Mouse (Mus musculus) kidney, postnatal 4 days (tissue): Measurements from ENCODE around the gene Acot12.
A peak's percentile ranks its signal among the peaks of the same experiment; 100 is the strongest.

ENCODE experiments used
- DNase-seq, 2 experiments: peaks; one replicate each; pipeline ENCODE4 v3.0.0; 2021; ENCODE audit warnings: mixed read lengths in 2 of 2

Gene Acot12

GRCm38 (mm10) chr13:91741280-91742047, at the start of gene Acot12:
Gene Acot12, plus strand, starts transcription at chr13:91741512.
- DNase-seq, result peak; percentile 59 to 74

- DNase-seq, result no peak
Measured at GRCm38 (mm10) chr13:91693615-91694014, 47.7 kb upstream of the Acot12 start.

DNA sequence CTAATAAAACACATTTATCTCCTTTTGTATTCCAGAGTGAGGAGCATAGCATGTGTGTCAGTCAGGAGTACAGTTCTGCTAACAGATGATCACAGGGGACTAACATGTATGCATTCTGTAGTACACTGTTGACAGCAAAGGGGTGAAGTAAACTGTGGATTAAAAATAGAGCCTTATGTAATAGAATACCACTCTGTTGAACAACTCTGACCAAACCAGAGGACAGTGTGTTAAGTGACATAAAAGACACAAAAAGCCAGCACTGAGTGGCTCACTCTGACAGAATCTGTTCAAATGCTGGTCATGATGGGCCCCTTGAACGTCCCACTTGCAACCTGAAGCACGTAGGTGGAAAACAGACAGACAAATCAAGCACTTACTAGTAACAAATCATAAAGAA, 45.9 kb upstream of the Acot12 start:
- DNase-seq, result no peak

- DNase-seq, result peak in 1 of 2 experiments; percentile 16
Measured at GRCm38 (mm10) chr13:91696109-91696645, 45.1 kb upstream of the Acot12 start.

GRCm38 (mm10) chr13:91697011-91697410, 44.3 kb upstream of the Acot12 start:
- DNase-seq, result peak in 1 of 2 experiments; percentile 49

- DNase-seq, result no peak
Measured at GRCm38 (mm10) chr13:91702337-91702736, 39.0 kb upstream of the Acot12 start.

DNA sequence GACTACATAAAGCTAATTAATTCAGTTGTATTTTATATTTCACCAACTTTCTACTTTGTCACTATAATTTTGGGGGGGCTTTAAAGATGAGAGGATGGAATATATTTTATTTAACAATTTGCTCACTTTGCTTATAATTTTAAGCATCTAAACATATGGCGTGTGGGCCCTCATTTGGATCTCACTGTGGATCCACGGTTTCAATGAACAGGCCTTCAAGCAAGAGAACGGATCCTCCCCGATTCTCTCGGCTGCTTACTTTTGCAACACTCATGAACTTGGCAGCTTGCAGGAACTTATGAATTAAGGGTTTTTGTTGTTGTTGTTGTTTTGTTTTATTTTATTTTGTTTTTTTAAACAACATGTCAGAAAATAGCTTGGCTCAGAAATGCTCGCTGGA, 21.8 kb upstream of the Acot12 start:
- DNase-seq, result no peak

GRCm38 (mm10) chr13:91723108-91723735, 18.1 kb upstream of the Acot12 start:
- no peak for DNase-seq

DNA sequence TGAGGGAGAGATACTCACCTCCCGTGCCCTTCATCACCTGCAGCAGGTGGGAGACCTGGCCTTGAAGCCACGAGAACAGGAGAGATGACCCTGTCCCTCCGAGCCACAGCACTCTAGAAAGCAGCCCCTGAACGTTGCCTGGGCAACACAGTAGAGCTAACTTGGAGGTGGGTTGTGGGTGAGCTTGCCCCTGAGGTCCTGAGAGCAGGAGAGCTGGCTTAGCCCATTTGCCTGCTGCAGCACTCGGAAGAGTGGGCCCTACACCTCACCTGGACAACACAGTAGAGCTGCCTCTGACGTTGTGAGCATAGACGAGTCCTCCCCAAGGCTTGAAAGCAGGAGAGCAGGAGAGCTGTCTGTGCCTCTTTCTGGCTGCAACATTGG, 17.6 kb upstream of the Acot12 start:
- DNase-seq, result no peak

DNA sequence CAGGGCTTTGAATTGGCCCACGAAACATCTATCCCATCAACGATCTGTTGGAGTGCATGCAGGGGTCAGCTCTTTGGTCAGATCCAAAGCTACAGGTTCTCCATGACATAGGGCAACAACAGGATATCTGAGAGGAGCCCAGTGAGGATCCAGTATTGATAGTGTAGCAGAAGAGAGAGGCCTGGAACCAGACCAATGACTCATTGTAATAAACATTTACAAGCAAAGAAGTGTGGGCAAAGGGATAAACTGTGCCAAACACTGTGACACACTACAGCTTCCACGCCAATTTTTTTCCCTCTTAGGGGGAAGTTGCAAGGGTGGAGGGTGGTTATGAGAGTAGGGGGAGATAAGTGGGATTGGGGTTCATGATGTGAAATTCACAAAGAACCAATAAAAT, 17.1 kb upstream of the Acot12 start:
- no peak for DNase-seq

- no peak for DNase-seq
Measured at GRCm38 (mm10) chr13:91725130-91725529, 16.2 kb upstream of the Acot12 start.

- DNase-seq, result no peak
Measured at GRCm38 (mm10) chr13:91727899-91728298, 13.4 kb upstream of the Acot12 start.

GRCm38 (mm10) chr13:91737191-91737590, 4.1 kb upstream of the Acot12 start:
- no peak for DNase-seq

- no peak for DNase-seq
Measured at GRCm38 (mm10) chr13:91740851-91741250, 461 bp upstream of the Acot12 start.

- DNase-seq, result no peak
Measured at GRCm38 (mm10) chr13:91743180-91743579, 1.9 kb downstream of the Acot12 start.

- no peak for DNase-seq
Measured at GRCm38 (mm10) chr13:91746470-91746869, 5.2 kb downstream of the Acot12 start.

- no peak for DNase-seq
Measured at GRCm38 (mm10) chr13:91748401-91748800, 7.1 kb downstream of the Acot12 start.

DNA sequence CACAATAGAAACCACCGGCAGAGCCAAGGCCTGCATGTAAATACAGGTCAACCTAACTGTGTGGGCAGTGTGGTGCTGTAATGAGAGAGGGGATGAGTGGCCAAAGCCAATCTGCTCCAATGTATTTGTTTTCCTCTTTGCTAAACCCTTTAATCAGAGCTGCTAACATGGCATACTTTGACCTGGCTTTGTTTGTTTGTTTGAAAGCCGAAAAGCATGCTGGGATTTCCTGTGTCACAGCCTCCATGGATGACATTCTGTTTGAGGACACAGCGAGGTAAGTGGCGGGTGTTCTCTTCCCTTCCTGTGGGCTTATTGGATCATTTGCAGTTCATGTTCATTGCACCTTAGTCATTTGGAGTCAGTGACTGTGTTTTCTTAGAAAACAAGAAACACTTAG, 8.7 kb downstream of the Acot12 start:
- no peak for DNase-seq

DNA sequence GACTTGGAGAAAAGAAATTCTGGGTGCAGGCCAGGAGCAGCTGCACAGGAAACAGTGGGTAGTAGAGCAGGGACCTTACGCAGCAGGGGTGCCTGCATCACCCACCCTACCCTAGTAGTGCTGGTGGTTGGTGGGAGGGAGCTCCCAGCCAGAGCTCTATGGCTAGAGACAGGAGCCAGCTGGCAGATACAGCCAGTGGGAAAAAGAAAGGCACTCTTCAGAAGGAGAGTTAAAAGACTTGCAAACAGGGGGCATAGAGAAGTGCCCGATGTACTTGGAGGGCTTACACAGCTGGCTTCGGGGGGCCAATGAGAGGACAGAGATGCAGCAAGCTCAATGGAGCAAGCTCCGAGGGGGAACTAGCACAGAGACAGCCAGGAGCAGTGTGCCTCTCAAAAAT, 12.4 kb downstream of the Acot12 start:
- DNase-seq, result no peak

GRCm38 (mm10) chr13:91754762-91755161, 13.4 kb downstream of the Acot12 start:
- DNase-seq, result no peak

- DNase-seq, result peak; percentile 21 to 35
Measured at GRCm38 (mm10) chr13:91756230-91756629, 14.9 kb downstream of the Acot12 start.

- no peak for DNase-seq
Measured at GRCm38 (mm10) chr13:91758316-91759048, 17.2 kb downstream of the Acot12 start.

- DNase-seq, result no peak
Measured at GRCm38 (mm10) chr13:91759791-91760190, 18.5 kb downstream of the Acot12 start.
